Mouse (Mus musculus): ENCODE measurements around the gene Iqcj. TPM values are rescaled to one million over a fixed set of nuclear protein-coding genes. Genes with fewer than 3 reads are reported as not detected.
A peak's percentile ranks its signal among the peaks of the same experiment; 100 is the strongest.

Iqcj gene
- polyA plus RNA-seq, 1 experiment from 2014 or later, result not detected

GRCm38 (mm10) chr3:67974340-67974998 lies 82.4 kb downstream of the Iqcj start:
- Histone ChIP-seq H3K4me2 (no peak overlapping the region), H3K27ac (ENCODE audit: low read depth, low read length) (no peak overlapping the region), H3K4me1 (ENCODE audit: control insufficient read depth, insufficient read depth, low read length) (no peaks in the 10 kb centered on the region), H3K9ac (ENCODE audit: low read depth, low read length) (no peak overlapping the region), H3K27me3 (ENCODE audit: control insufficient read depth, insufficient read depth, low read length) (no peaks in the 10 kb centered on the region), H3K4me3 (ENCODE audit: low read depth, low read length) (no peak overlapping the region), H3K9me3 (replicated peaks; ENCODE audit: control insufficient read depth, low read length) (peaks cover 3% of the 10 kb centered on the region; the same call in 1 of the 2 replicates), H3K36me3 (ENCODE audit: control insufficient read depth, insufficient read depth, low read length) (no peaks in the 10 kb centered on the region)
- WGBS (ENCODE audit: insufficient replicate concordance), result 81% methylated on average over 2 of the region's 2 CpGs
- ATAC-seq (replicated peaks; ENCODE audit: insufficient number of reproducible peaks, low FRiP score, low TSS enrichment), result no peak

GRCm38 (mm10) chr3:67980006-67980405 lies 88.0 kb downstream of the Iqcj start:
- H3K9me3 ChIP-seq (replicated peaks; ENCODE audit: control insufficient read depth, low read length), result no peaks in the 10 kb centered on the region
- no peaks in the 10 kb centered on the region for H3K36me3 ChIP-seq (ENCODE audit: control insufficient read depth, insufficient read depth, low read length)
- H3K27me3 ChIP-seq (ENCODE audit: control insufficient read depth, insufficient read depth, low read length), result no peaks in the 10 kb centered on the region
- 70% methylated on average over 1 of the region's 1 CpGs for WGBS (ENCODE audit: insufficient replicate concordance)
- no peak overlapping the region for H3K4me3 ChIP-seq (ENCODE audit: low read depth, low read length)
- no peak overlapping the region for H3K9ac ChIP-seq (ENCODE audit: low read depth, low read length)
- no peak overlapping the region for H3K4me2 ChIP-seq
- no peak overlapping the region for H3K27ac ChIP-seq (ENCODE audit: low read depth, low read length)
- ATAC-seq (replicated peaks; ENCODE audit: insufficient number of reproducible peaks, low FRiP score, low TSS enrichment), result no peak
- H3K4me1 ChIP-seq (ENCODE audit: control insufficient read depth, insufficient read depth, low read length), result no peaks in the 10 kb centered on the region

DNA sequence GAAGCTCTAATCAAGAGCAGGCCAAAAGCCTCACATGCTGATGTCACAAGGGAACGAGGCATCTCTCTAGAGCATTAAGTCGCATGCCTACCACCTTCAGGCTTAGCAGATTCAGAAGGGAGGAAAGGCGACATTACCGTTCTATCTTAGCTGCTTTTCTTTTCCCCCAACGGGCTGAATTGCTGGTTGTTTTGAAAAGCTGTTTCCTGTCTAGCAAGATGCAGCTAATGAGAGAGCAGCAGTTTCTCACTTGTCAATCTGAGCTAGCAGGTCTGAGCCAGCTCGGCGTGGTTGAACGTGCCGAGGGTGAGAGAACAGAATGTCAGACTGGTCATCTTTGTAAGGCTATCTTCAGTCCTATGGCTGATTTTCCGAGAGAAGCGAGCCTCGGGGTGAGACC lies 91.3 kb downstream of the Iqcj start:
- H3K4me3 ChIP-seq (ENCODE audit: low read depth, low read length), result no peak overlapping the region

GRCm38 (mm10) chr3:68002415-68002814 lies 110.4 kb downstream of the Iqcj start:
- H3K4me1 ChIP-seq (ENCODE audit: control insufficient read depth, insufficient read depth, low read length), result no peaks in the 10 kb centered on the region
- WGBS (ENCODE audit: insufficient replicate concordance), result 83% methylated on average over 4 of the region's 4 CpGs

More for the DNA sequence above, 91.3 kb downstream of the Iqcj start:
- no peak overlapping the region for H3K27ac ChIP-seq (ENCODE audit: low read depth, low read length)
- 26% methylated on average over 12 of the region's 12 CpGs for WGBS (ENCODE audit: insufficient replicate concordance)
- H3K36me3 ChIP-seq (ENCODE audit: control insufficient read depth, insufficient read depth, low read length), result no peaks in the 10 kb centered on the region
- ATAC-seq (replicated peaks; ENCODE audit: insufficient number of reproducible peaks, low FRiP score, low TSS enrichment), result no peak
- no peaks in the 10 kb centered on the region for H3K4me1 ChIP-seq (ENCODE audit: control insufficient read depth, insufficient read depth, low read length)
- H3K27me3 ChIP-seq (ENCODE audit: control insufficient read depth, insufficient read depth, low read length), result no peaks in the 10 kb centered on the region
- peak overlapping the region; percentile 29; the same call in 1 of the 2 replicates for H3K4me2 ChIP-seq
- H3K9ac ChIP-seq (ENCODE audit: low read depth, low read length), result no peak overlapping the region
- no peaks in the 10 kb centered on the region for H3K9me3 ChIP-seq (replicated peaks; ENCODE audit: control insufficient read depth, low read length)

DNA sequence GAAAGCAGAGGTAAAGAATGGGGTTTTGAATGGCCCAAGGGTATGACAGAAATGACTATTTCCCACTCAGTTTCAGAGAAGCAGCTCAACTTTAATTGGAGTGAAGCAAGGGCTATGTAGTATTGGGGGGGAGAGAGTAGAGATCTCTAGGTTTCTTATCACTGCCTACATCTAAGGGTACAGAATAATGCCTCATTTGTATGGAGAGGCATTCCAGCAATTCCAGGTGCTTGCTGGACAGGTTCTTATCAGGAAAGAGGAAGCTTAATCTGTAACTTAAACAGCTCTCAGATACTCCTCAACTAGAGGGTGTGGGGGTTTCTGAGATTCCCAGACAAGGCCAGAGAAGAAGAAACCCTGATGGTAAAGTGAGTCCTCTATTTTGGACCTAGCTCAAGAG lies 120.3 kb downstream of the Iqcj start:
- H3K36me3 ChIP-seq (ENCODE audit: control insufficient read depth, insufficient read depth, low read length), result no peaks in the 10 kb centered on the region
- no peaks in the 10 kb centered on the region for H3K27me3 ChIP-seq (ENCODE audit: control insufficient read depth, insufficient read depth, low read length)
- ATAC-seq (replicated peaks; ENCODE audit: insufficient number of reproducible peaks, low FRiP score, low TSS enrichment), result no peak
- no peak overlapping the region for H3K4me3 ChIP-seq (ENCODE audit: low read depth, low read length)
- no peak overlapping the region for H3K9ac ChIP-seq (ENCODE audit: low read depth, low read length)
- H3K4me1 ChIP-seq (ENCODE audit: control insufficient read depth, insufficient read depth, low read length), result no peaks in the 10 kb centered on the region
- H3K27ac ChIP-seq (ENCODE audit: low read depth, low read length), result no peak overlapping the region
- no peaks in the 10 kb centered on the region for H3K9me3 ChIP-seq (replicated peaks; ENCODE audit: control insufficient read depth, low read length)
- H3K4me2 ChIP-seq, result no peak overlapping the region

More at GRCm38 (mm10) chr3:68002415-68002814, 110.4 kb downstream of the Iqcj start:
- no peaks in the 10 kb centered on the region for H3K36me3 ChIP-seq (ENCODE audit: control insufficient read depth, insufficient read depth, low read length)
- no peak overlapping the region for H3K9ac ChIP-seq (ENCODE audit: low read depth, low read length)
- no peak overlapping the region for H3K4me3 ChIP-seq (ENCODE audit: low read depth, low read length)
- H3K9me3 ChIP-seq (replicated peaks; ENCODE audit: control insufficient read depth, low read length), result no peaks in the 10 kb centered on the region
- no peak for ATAC-seq (replicated peaks; ENCODE audit: insufficient number of reproducible peaks, low FRiP score, low TSS enrichment)
- H3K27me3 ChIP-seq (ENCODE audit: control insufficient read depth, insufficient read depth, low read length), result no peaks in the 10 kb centered on the region
- no peak overlapping the region for H3K27ac ChIP-seq (ENCODE audit: low read depth, low read length)
- no peak overlapping the region for H3K4me2 ChIP-seq

GRCm38 (mm10) chr3:68015786-68016185 lies 123.8 kb downstream of the Iqcj start:
- H3K4me2 ChIP-seq, result no peak overlapping the region
- ATAC-seq (replicated peaks; ENCODE audit: insufficient number of reproducible peaks, low FRiP score, low TSS enrichment), result no peak
- H3K9ac ChIP-seq (ENCODE audit: low read depth, low read length), result no peak overlapping the region
- 49% methylated on average over 1 of the region's 1 CpGs for WGBS (ENCODE audit: insufficient replicate concordance)
- H3K36me3 ChIP-seq (ENCODE audit: control insufficient read depth, insufficient read depth, low read length), result no peaks in the 10 kb centered on the region
- H3K9me3 ChIP-seq (replicated peaks; ENCODE audit: control insufficient read depth, low read length), result no peaks in the 10 kb centered on the region
- no peak overlapping the region for H3K27ac ChIP-seq (ENCODE audit: low read depth, low read length)
- no peaks in the 10 kb centered on the region for H3K4me1 ChIP-seq (ENCODE audit: control insufficient read depth, insufficient read depth, low read length)
- no peak overlapping the region for H3K4me3 ChIP-seq (ENCODE audit: low read depth, low read length)
- H3K27me3 ChIP-seq (ENCODE audit: control insufficient read depth, insufficient read depth, low read length), result no peaks in the 10 kb centered on the region

GRCm38 (mm10) chr3:68019401-68019800 lies 127.4 kb downstream of the Iqcj start:
- Histone ChIP-seq H3K4me3 (ENCODE audit: low read depth, low read length) (no peak overlapping the region), H3K4me1 (ENCODE audit: control insufficient read depth, insufficient read depth, low read length) (no peaks in the 10 kb centered on the region), H3K27ac (ENCODE audit: low read depth, low read length) (no peak overlapping the region), H3K4me2 (no peak overlapping the region), H3K27me3 (ENCODE audit: control insufficient read depth, insufficient read depth, low read length) (no peaks in the 10 kb centered on the region), H3K9ac (ENCODE audit: low read depth, low read length) (no peak overlapping the region), H3K9me3 (replicated peaks; ENCODE audit: control insufficient read depth, low read length) (no peaks in the 10 kb centered on the region), H3K36me3 (ENCODE audit: control insufficient read depth, insufficient read depth, low read length) (no peaks in the 10 kb centered on the region)
- 53% methylated on average over 4 of the region's 4 CpGs for WGBS (ENCODE audit: insufficient replicate concordance)
- ATAC-seq (replicated peaks; ENCODE audit: insufficient number of reproducible peaks, low FRiP score, low TSS enrichment), result no peak

DNA sequence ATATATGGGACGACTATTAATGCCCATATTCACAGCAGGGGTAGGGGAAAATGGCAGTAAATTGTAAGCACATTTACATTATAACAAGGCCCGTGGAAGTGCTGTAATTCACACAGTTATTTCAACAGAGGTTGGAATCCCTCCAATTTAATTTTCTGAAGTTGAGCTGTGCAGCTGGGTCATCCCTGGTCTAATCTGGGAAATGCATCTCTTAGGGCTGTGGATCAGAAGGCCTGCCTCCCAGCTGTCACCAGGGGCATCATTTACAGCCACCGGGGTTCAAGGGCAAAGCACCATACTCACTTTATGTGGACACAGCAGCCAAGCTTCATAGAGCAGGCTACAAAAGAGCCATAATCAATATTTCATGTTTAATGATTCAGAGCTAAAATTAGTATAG lies 144.1 kb downstream of the Iqcj start:
- 65% methylated on average over 3 of the region's 3 CpGs for WGBS (ENCODE audit: insufficient replicate concordance)

DNA sequence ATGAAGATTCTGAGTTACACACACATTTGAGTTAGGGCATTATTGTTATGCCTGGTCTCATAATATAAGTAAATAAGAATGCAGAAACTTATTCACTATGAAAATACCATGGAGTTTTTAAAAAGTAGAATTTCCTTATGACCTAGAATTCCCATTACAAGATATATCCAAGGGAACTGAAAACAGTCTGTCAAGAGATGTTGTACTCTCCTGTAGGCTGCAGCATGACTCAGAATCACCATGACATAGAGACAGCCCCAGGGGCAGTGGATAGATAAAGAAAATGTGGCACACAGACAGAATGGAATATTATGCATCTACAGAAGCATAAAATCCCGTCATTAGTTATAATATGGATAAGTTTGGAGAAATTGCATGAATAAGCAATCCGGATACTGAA lies 150.9 kb downstream of the Iqcj start:
- H3K27me3 ChIP-seq (ENCODE audit: control insufficient read depth, insufficient read depth, low read length), result 0 out of 2 replicates have a peak, but pooled peaks cover 2% of the 10 kb centered on the region
- WGBS (ENCODE audit: insufficient replicate concordance), result 81% methylated on average over 2 of the region's 2 CpGs

More for the DNA sequence above, 144.1 kb downstream of the Iqcj start:
- H3K4me2 ChIP-seq, result no peak overlapping the region
- H3K9me3 ChIP-seq (replicated peaks; ENCODE audit: control insufficient read depth, low read length), result no peaks in the 10 kb centered on the region
- H3K4me3 ChIP-seq (ENCODE audit: low read depth, low read length), result no peak overlapping the region
- no peaks in the 10 kb centered on the region for H3K36me3 ChIP-seq (ENCODE audit: control insufficient read depth, insufficient read depth, low read length)
- H3K27ac ChIP-seq (ENCODE audit: low read depth, low read length), result no peak overlapping the region
- no peaks in the 10 kb centered on the region for H3K27me3 ChIP-seq (ENCODE audit: control insufficient read depth, insufficient read depth, low read length)
- ATAC-seq (replicated peaks; ENCODE audit: insufficient number of reproducible peaks, low FRiP score, low TSS enrichment), result no peak
- no peaks in the 10 kb centered on the region for H3K4me1 ChIP-seq (ENCODE audit: control insufficient read depth, insufficient read depth, low read length)
- no peak overlapping the region for H3K9ac ChIP-seq (ENCODE audit: low read depth, low read length)

More for the DNA sequence above, 150.9 kb downstream of the Iqcj start:
- H3K9me3 ChIP-seq (replicated peaks; ENCODE audit: control insufficient read depth, low read length), result no peaks in the 10 kb centered on the region
- H3K27ac ChIP-seq (ENCODE audit: low read depth, low read length), result no peak overlapping the region
- no peaks in the 10 kb centered on the region for H3K36me3 ChIP-seq (ENCODE audit: control insufficient read depth, insufficient read depth, low read length)
- no peak overlapping the region for H3K4me3 ChIP-seq (ENCODE audit: low read depth, low read length)
- H3K4me2 ChIP-seq, result no peak overlapping the region
- ATAC-seq (replicated peaks; ENCODE audit: insufficient number of reproducible peaks, low FRiP score, low TSS enrichment), result no peak
- no peak overlapping the region for H3K9ac ChIP-seq (ENCODE audit: low read depth, low read length)
- H3K4me1 ChIP-seq (ENCODE audit: control insufficient read depth, insufficient read depth, low read length), result no peaks in the 10 kb centered on the region

All from heart, embryonic 11.5 days (tissue).